Mouse (Mus musculus): Measurements from ENCODE around the gene Foxp1. TPM values are rescaled to one million over a fixed set of nuclear protein-coding genes. Genes with fewer than 3 reads are reported as not detected.

Gene Foxp1
- total RNA-seq, 2 experiments from 2014 or later = 94.3 to 100 TPM

- no peak for DNase-seq (ENCODE audit: low spot score in 2 of 2)
These were observed 491.1 kb downstream of the Foxp1 start for GRCm38 (mm10) chr6:99031321-99031903.

GRCm38 (mm10) chr6:99030251-99030650 lies 492.3 kb downstream of the Foxp1 start:
- no peak for DNase-seq (ENCODE audit: low spot score in 2 of 2)

- no peak for DNase-seq (ENCODE audit: low spot score in 2 of 2)
These were observed 493.1 kb downstream of the Foxp1 start for GRCm38 (mm10) chr6:99029438-99029837.

GRCm38 (mm10) chr6:99028989-99029305 lies 493.6 kb downstream of the Foxp1 start:
- no peak for DNase-seq (ENCODE audit: low spot score in 2 of 2)

DNA sequence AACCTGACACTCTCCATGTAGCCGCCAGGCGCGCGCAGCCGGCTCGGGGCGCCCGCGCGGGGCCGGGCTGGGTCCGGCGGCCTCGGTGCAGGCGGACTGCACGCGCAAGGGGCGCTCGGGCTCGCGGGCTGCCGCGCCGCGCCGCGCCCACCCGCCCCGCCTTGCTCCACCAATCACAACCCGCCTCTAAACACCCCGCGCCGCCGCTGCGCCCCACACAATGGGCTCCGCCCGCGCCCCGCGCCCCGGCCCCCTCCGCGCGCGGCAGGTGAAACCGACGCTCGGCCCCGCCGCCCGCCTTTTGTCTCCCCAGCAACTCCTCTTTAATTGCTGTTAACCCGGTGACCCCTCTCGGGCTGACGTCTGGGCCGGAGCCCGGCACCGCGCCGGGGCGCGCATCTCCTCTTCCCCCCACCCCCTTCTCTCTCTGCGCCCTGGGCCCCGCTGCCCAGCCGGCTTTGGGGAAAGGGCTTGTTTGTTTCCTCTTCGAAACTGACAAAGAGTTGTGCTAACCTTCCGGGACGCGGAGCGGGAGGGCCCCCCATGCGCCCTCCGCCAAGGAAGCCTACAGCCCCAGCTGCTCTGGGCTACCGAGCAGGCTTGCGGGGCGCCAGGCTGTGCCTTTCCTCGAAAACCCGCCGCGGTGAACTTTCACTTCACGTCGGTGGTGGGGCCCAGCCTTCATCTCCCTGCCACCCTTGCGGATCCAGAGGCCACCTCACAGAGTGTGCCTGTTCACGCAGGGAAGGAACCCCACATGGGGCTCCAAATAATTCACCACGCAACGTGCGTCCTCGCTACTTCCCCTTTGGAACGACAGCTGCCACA lies 494.1 kb downstream of the Foxp1 start:
- peak; percentile 30 to 48 for DNase-seq (ENCODE audit: low spot score in 2 of 2)

DNA sequence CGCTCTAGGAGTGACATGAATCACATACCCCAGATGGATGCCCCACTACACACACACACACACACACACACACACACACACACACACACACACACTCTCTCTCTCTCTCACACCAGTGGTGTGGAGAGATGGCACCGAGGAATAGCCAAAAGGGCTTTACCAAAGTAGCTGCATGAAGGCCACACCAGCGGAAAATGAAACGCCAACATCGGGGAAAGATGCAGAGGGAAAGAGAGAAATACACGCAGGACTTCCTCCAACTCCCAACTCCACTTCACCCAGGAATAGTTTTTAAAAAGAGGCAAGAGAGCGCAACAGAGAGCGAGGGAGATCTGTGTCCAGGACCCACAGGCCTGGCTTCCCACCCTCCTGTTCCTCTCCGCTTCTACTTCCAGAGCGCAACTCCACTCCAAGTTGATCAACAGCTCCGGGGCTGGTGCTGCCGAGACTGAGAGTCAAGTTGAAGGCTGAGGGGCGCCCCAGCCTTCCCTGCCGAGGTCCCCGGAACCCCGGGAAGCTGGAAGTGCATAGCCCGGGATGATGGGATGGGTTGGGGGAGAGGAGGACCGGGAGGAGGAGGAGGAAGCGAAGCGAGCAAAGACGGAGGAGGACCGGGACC lies 494.9 kb downstream of the Foxp1 start:
- DNase-seq (ENCODE audit: low spot score in 2 of 2) = no peak

GRCm38 (mm10) chr6:99026635-99027541 lies 495.6 kb downstream of the Foxp1 start:
- DNase-seq (ENCODE audit: low spot score in 2 of 2) = no peak

DNA sequence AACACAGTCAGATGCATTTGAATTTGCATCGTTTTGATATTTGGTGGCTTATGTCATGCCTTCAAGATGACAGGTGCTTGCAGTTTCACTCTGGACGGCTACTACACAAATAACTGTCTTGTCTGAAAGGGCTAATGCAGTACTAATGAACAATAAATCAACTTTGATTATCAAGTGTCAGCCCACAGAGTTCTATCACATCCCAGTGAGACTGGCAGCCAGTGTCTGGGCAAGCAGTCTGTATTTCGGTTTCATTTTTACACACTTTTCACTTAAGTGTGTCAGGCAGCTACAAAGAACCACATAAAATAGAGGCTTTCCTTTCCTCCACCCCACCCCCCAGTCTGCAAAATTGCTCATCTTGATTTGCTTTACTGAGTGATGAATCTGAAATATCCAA lies 496.5 kb downstream of the Foxp1 start:
- DNase-seq (ENCODE audit: low spot score in 2 of 2) = no peak

- DNase-seq (ENCODE audit: low spot score in 2 of 2) = no peak
These were observed 497.9 kb downstream of the Foxp1 start for GRCm38 (mm10) chr6:99024588-99024987.

DNA sequence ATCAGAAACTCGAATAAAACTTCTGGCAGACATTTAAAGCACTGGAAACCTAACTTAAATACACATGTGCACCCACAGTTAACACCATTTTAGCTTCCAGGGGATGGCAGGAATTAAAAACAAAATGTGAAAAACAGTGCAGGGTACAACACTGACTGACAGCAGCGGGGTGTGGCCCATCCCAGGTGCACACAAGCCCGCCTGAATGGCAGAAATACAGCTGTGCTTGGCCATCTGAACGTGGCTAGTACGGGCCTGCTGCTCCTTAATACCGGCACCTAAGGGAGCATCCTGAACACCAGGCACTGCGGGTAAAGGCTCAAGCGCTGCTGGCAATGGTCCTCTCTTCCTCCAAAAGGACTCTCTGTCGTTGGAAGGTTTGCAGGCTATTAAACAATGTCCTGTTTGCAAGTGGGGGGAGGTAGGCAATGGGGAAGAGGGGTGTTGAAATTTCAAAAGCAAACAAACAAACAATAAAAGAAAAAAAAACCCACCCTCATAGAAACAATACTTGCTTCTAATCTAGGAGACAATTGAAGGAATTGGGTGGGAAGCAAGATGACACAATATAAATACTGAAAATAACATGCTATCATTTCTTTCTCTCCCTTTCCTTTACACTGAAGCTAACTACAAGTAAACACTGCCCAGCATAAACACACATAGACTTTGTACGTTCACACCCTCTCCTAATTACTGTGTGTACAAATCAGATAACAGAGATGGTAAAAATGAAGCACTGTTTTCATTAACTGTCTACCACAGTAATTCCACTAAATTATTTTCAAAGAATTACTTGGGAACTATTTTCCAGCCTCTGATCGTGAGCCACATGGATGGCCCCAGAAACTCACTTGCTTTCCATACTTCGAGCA lies 501.7 kb downstream of the Foxp1 start:
- DNase-seq (ENCODE audit: low spot score in 2 of 2) = no peak

DNA sequence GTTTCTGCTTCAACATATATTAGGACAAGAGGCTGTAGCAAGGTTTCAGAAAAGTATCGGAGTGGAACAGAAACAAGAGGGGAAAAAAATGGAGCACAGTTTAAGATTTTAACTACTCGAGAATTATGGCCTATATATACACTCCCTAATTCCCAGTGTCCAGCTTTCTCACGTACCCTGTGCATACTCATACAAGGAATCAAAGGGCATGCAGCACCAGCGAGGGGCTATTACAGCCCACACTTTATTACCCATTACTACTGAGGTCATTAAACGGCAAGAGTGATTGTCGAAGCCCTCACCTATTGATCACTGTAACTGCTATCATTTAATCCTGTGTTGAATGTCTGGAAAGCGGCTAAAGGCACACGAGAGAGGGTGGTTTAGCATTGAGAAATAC lies 502.8 kb downstream of the Foxp1 start:
- no peak for DNase-seq (ENCODE audit: low spot score in 2 of 2)

- DNase-seq (ENCODE audit: low spot score in 2 of 2) = no peak
These were observed 503.3 kb downstream of the Foxp1 start for GRCm38 (mm10) chr6:99019266-99019665.

- no peak for DNase-seq (ENCODE audit: low spot score in 2 of 2)
These were observed 508.5 kb downstream of the Foxp1 start for GRCm38 (mm10) chr6:99013866-99014502.

DNA sequence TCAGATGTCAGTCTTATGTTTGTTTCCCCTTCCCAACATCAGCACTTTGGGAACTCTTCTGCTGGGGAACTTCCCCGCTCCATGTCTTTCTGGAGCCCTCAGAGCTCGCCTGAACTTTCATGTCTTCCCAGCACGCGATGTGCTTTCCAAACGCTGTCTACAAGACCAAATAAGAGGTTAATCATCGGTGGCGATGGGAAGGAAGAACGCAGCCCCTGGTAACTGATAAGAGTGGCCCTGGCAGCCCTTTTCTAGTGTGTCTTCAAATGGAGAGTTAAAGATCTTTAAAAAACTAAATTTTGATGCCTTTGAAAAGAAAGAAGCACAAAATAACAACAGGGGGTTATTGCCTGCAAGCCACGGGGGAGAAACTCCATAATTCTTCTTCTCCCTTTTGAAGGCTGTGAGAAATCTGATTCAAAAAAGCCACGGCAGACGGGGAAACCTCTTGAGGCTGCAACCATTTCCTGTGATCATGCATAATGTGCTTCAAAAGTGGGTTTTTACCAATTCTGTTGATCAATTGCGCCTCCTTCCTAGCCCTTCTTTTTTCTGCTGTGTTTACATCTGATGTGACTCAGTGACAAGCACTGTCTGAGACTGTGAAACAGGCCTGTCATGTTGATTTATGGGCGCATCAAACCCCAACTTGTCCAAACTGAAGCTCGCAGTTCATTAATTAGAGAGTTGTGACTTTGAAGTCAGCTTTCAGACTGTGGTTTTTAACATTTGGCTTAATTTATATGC lies 509.2 kb downstream of the Foxp1 start:
- DNase-seq (ENCODE audit: low spot score in 2 of 2) = no peak

DNA sequence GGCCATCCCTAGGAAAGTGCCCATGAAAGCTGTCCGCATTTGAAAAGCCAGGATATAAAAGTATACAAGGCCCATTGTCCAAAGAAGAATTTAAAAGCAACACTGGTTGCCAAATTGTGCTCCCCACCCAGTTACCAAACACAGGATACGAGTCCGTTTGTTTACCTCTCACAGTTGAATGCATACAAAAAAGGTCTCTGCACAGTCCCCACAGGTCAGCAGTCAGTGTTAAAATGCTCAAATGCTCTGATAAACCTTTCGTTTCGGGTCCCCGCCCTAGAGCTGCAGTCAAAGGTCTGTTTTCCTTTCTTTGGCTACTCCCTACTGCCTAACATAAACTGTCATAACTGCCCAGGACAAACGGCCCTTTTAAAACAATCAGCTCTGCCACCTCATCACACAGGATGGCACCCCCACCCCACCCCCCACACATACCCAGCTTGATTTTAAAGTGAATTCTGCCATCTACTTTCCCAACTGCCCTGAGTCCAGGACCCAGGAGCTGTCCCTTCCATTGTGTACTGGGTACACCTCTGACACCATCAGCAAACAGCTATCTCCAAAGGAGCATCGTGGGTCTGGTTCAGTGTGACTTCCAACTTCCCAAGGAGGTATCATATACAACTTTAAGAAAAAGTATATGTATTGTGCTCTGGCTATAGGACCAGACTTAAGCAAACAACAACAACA lies 510.5 kb downstream of the Foxp1 start:
- no peak for DNase-seq (ENCODE audit: low spot score in 2 of 2)

- DNase-seq (ENCODE audit: low spot score in 2 of 2) = no peak
These were observed 512.8 kb downstream of the Foxp1 start for GRCm38 (mm10) chr6:99009771-99010170.

- DNase-seq (ENCODE audit: low spot score in 2 of 2) = no peak
These were observed 514.0 kb downstream of the Foxp1 start for GRCm38 (mm10) chr6:99008565-99008964.

DNA sequence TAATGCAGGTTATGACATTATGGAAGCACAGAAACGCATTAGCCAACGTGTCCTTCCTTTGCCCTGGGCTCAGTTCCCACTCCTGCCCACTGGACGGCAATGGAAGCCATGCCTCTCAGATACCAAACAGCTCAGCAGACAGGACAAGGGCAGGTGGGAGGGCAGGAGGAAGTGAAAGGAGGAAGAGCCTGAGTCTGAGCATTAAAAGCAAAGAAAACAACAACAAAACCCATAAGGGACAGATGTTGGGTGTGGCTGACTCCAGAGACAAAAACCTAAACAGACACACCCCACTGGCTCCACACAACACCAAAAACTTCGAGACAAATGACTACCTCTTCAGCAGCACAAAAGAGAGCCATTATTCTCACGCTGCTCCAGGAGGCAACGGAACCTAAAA lies 515.0 kb downstream of the Foxp1 start:
- no peak for DNase-seq (ENCODE audit: low spot score in 2 of 2)

Data from layer of hippocampus, adult 18-20 months (tissue).